Mouse (Mus musculus): ENCODE measurements around the gene Cobll1. TPM values are rescaled to one million over a fixed set of nuclear protein-coding genes. Genes with fewer than 3 reads are reported as not detected.

Gene Cobll1
- polyA plus RNA-seq, 1 experiment: 8.5 TPM

- no peak overlapping the region for H3K27ac ChIP-seq (ENCODE audit: insufficient read depth, low read length)
- H3K4me3 ChIP-seq (ENCODE audit: insufficient read depth, low read length): no peak overlapping the region
- no peak for TF ChIP-seq CTCF (IDR thresholded peaks at IDR 0.05; ENCODE audit: extremely low read depth, insufficient read depth, low read length)
- no peak for TF ChIP-seq POLR2A (IDR thresholded peaks at IDR 0.05; ENCODE audit: extremely low read depth, insufficient read depth, low read length)
- peaks cover 2% of the 10 kb centered on the region for H3K4me1 ChIP-seq (ENCODE audit: control insufficient read depth, insufficient read depth, low read length)
Measured at GRCm38 (mm10) chr2:65095571-65095970, 143.6 kb downstream of the Cobll1 start.

GRCm38 (mm10) chr2:65093990-65094389, 145.2 kb downstream of the Cobll1 start:
- Histone ChIP-seq H3K27ac (ENCODE audit: insufficient read depth, low read length) (no peak overlapping the region), H3K4me1 (ENCODE audit: control insufficient read depth, insufficient read depth, low read length) (peaks cover 2% of the 10 kb centered on the region), H3K4me3 (ENCODE audit: insufficient read depth, low read length) (no peak overlapping the region)
- TF ChIP-seq CTCF (IDR thresholded peaks at IDR 0.05; ENCODE audit: extremely low read depth, insufficient read depth, low read length) (no peak), POLR2A (IDR thresholded peaks at IDR 0.05; ENCODE audit: extremely low read depth, insufficient read depth, low read length) (no peak)

GRCm38 (mm10) chr2:65090986-65091385, 148.2 kb downstream of the Cobll1 start:
- no peak for TF ChIP-seq CTCF (IDR thresholded peaks at IDR 0.05; ENCODE audit: extremely low read depth, insufficient read depth, low read length)
- no peak for TF ChIP-seq POLR2A (IDR thresholded peaks at IDR 0.05; ENCODE audit: extremely low read depth, insufficient read depth, low read length)
- H3K4me1 ChIP-seq (ENCODE audit: control insufficient read depth, insufficient read depth, low read length): peaks cover 2% of the 10 kb centered on the region
- no peak overlapping the region for H3K4me3 ChIP-seq (ENCODE audit: insufficient read depth, low read length)
- H3K27ac ChIP-seq (ENCODE audit: insufficient read depth, low read length): no peak overlapping the region

- TF ChIP-seq CTCF (IDR thresholded peaks at IDR 0.05; ENCODE audit: extremely low read depth, insufficient read depth, low read length) (no peak), POLR2A (IDR thresholded peaks at IDR 0.05; ENCODE audit: extremely low read depth, insufficient read depth, low read length) (no peak)
- Histone ChIP-seq H3K4me1 (ENCODE audit: control insufficient read depth, insufficient read depth, low read length) (no peaks in the 10 kb centered on the region), H3K27ac (ENCODE audit: insufficient read depth, low read length) (no peak overlapping the region), H3K4me3 (ENCODE audit: insufficient read depth, low read length) (no peak overlapping the region)
Measured at GRCm38 (mm10) chr2:65087197-65087596, 152.0 kb downstream of the Cobll1 start.

GRCm38 (mm10) chr2:65083411-65083810, 155.8 kb downstream of the Cobll1 start:
- Histone ChIP-seq H3K4me1 (ENCODE audit: control insufficient read depth, insufficient read depth, low read length) (no peaks in the 10 kb centered on the region), H3K27ac (ENCODE audit: insufficient read depth, low read length) (no peak overlapping the region), H3K4me3 (ENCODE audit: insufficient read depth, low read length) (no peak overlapping the region)
- no peak for TF ChIP-seq POLR2A (IDR thresholded peaks at IDR 0.05; ENCODE audit: extremely low read depth, insufficient read depth, low read length)
- no peak for TF ChIP-seq CTCF (IDR thresholded peaks at IDR 0.05; ENCODE audit: extremely low read depth, insufficient read depth, low read length)

GRCm38 (mm10) chr2:65077544-65077943, 161.7 kb downstream of the Cobll1 start:
- H3K27ac ChIP-seq (ENCODE audit: insufficient read depth, low read length): no peak overlapping the region
- H3K4me1 ChIP-seq (ENCODE audit: control insufficient read depth, insufficient read depth, low read length): peaks cover 2% of the 10 kb centered on the region; the same call in 1 of the 2 replicates
- H3K4me3 ChIP-seq (ENCODE audit: insufficient read depth, low read length): no peak overlapping the region
- TF ChIP-seq POLR2A (IDR thresholded peaks at IDR 0.05; ENCODE audit: extremely low read depth, insufficient read depth, low read length) (no peak), CTCF (IDR thresholded peaks at IDR 0.05; ENCODE audit: extremely low read depth, insufficient read depth, low read length) (no peak)

GRCm38 (mm10) chr2:65075840-65076239, 163.4 kb downstream of the Cobll1 start:
- H3K4me1 ChIP-seq (ENCODE audit: control insufficient read depth, insufficient read depth, low read length): peaks cover 2% of the 10 kb centered on the region; the same call in 1 of the 2 replicates
- TF ChIP-seq POLR2A (IDR thresholded peaks at IDR 0.05; ENCODE audit: extremely low read depth, insufficient read depth, low read length): no peak
- TF ChIP-seq CTCF (IDR thresholded peaks at IDR 0.05; ENCODE audit: extremely low read depth, insufficient read depth, low read length): no peak
- H3K4me3 ChIP-seq (ENCODE audit: insufficient read depth, low read length): no peak overlapping the region
- H3K27ac ChIP-seq (ENCODE audit: insufficient read depth, low read length): no peak overlapping the region

GRCm38 (mm10) chr2:65075431-65075830, 163.8 kb downstream of the Cobll1 start:
- H3K27ac ChIP-seq (ENCODE audit: insufficient read depth, low read length): no peak overlapping the region
- H3K4me3 ChIP-seq (ENCODE audit: insufficient read depth, low read length): no peak overlapping the region
- H3K4me1 ChIP-seq (ENCODE audit: control insufficient read depth, insufficient read depth, low read length): peaks cover 2% of the 10 kb centered on the region; the same call in 1 of the 2 replicates
- TF ChIP-seq POLR2A (IDR thresholded peaks at IDR 0.05; ENCODE audit: extremely low read depth, insufficient read depth, low read length) (no peak), CTCF (IDR thresholded peaks at IDR 0.05; ENCODE audit: extremely low read depth, insufficient read depth, low read length) (no peak)

- Histone ChIP-seq H3K4me3 (ENCODE audit: insufficient read depth, low read length) (no peak overlapping the region), H3K4me1 (ENCODE audit: control insufficient read depth, insufficient read depth, low read length) (peaks cover 2% of the 10 kb centered on the region; the same call in 1 of the 2 replicates), H3K27ac (ENCODE audit: insufficient read depth, low read length) (no peak overlapping the region)
- TF ChIP-seq CTCF (IDR thresholded peaks at IDR 0.05; ENCODE audit: extremely low read depth, insufficient read depth, low read length) (no peak), POLR2A (IDR thresholded peaks at IDR 0.05; ENCODE audit: extremely low read depth, insufficient read depth, low read length) (no peak)
Measured at GRCm38 (mm10) chr2:65072205-65072604, 167.0 kb downstream of the Cobll1 start.

- no peaks in the 10 kb centered on the region for H3K4me1 ChIP-seq (ENCODE audit: control insufficient read depth, insufficient read depth, low read length)
- no peak overlapping the region for H3K27ac ChIP-seq (ENCODE audit: insufficient read depth, low read length)
- no peak for TF ChIP-seq POLR2A (IDR thresholded peaks at IDR 0.05; ENCODE audit: extremely low read depth, insufficient read depth, low read length)
- no peak for TF ChIP-seq CTCF (IDR thresholded peaks at IDR 0.05; ENCODE audit: extremely low read depth, insufficient read depth, low read length)
- H3K4me3 ChIP-seq (ENCODE audit: insufficient read depth, low read length): no peak overlapping the region
Measured at GRCm38 (mm10) chr2:65053764-65054163, 185.4 kb downstream of the Cobll1 start.
